Mouse (Mus musculus): Measurements from ENCODE around the gene Gm6880. TPM values are rescaled to one million over a fixed set of nuclear protein-coding genes. Genes with fewer than 3 reads are reported as not detected.
"Not testable (repeated sequence)": the region's sequence is repeated elsewhere in the genome, so short reads cannot be mapped to it uniquely, and the experiment has no call there.

The Gm6880 gene
- polyA plus RNA-seq (2014; fragmentation: Nextera tagmentation; extraction: Ambion mirVana) = not detected in 2 replicates

DNA sequence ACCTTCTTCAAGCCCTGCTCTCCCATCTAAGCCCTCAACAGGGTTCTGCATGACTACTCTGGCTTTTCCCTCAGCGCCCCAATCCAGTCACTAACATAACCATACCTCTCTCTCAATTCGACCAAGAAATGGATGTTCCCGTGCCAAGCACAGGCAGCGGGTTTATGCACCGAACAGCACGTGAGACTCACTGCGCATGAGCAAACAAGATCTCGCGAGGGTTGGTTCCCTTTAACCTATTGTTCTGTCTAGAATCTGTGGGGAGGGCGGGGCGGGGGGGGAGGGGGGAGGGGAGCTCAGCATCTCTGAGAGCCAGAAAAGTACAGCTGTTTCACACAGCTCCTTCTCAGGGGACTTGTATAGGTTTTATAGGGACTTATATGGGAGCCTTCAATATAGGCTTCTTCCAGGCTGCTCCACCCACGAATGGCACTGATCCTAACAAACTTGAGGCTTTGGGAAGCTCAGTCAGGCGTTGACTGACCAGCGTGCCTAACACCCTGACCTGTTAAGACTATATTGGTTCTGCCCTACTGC lies at the start of gene Gm6880:
Gene Gm6880, minus strand, starts transcription at position 51 of the 537 bp plus-strand sequence.
- not testable (repeated sequence) for H3K27me3 ChIP-seq (ENCODE audit: control insufficient read depth, insufficient read depth, low read length); H3K9ac ChIP-seq (ENCODE audit: low read depth, low read length); H3K27ac ChIP-seq (ENCODE audit: low read depth, low read length); H3K4me1 ChIP-seq (ENCODE audit: control insufficient read depth, insufficient read depth, low read length); H3K4me3 ChIP-seq (ENCODE audit: low read depth, low read length); H3K36me3 ChIP-seq (ENCODE audit: control insufficient read depth, insufficient read depth, low read length); H3K9me3 ChIP-seq (replicated peaks; ENCODE audit: control insufficient read depth, low read length); H3K4me2 ChIP-seq; ATAC-seq (replicated peaks; ENCODE audit: insufficient number of reproducible peaks, low FRiP score, low TSS enrichment)
- 71% methylated on average over 13 of the region's 14 CpGs for WGBS (ENCODE audit: insufficient replicate concordance)

DNA sequence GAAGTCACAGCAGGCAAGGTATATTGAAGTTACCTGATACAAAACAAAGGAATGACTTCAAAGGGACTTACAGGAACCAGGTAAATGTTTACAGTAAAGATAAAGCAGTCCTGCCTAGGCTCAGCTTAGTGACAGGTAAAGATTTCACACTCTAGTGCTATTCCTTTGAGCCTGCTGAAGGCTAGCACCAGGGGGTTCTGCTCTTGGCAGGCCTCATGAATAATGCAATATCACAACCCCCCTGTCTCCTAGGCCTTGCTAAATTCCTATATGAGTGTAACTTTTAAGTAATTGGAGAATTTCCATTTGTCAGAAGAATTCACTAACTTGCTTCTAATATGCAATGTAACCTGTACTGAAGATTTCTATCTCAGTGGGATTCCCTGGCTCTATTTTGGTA lies 36.3 kb upstream of the Gm6880 start:
- H3K9me3 ChIP-seq (replicated peaks; ENCODE audit: control insufficient read depth, low read length); H3K9ac ChIP-seq (ENCODE audit: low read depth, low read length); H3K27me3 ChIP-seq (ENCODE audit: control insufficient read depth, insufficient read depth, low read length); ATAC-seq (replicated peaks; ENCODE audit: insufficient number of reproducible peaks, low FRiP score, low TSS enrichment); H3K27ac ChIP-seq (ENCODE audit: low read depth, low read length); H3K4me3 ChIP-seq (ENCODE audit: low read depth, low read length); H3K4me1 ChIP-seq (ENCODE audit: control insufficient read depth, insufficient read depth, low read length); H3K4me2 ChIP-seq; H3K36me3 ChIP-seq (ENCODE audit: control insufficient read depth, insufficient read depth, low read length): not testable (repeated sequence)

DNA sequence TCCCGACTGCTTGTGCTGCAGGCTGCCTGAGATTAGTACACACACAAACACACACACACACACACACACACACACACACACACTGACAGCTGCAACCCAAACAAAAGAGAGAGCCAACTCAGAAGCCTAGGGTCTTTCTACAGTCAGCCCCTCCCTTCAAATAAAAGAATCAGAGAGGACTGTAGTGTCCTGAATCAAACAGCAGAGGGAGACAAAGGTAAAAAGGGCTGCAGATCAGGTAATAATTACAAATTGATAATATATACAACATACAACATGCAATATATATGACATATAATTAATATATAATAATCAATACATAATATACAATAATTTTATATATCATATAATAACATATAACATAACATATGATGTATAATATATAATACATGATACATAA lies 15.9 kb upstream of the Gm6880 start:
- no peaks in the 10 kb centered on the region for H3K36me3 ChIP-seq (ENCODE audit: control insufficient read depth, insufficient read depth, low read length)
- ATAC-seq (replicated peaks; ENCODE audit: insufficient number of reproducible peaks, low FRiP score, low TSS enrichment) = no peak
- no peak overlapping the region for H3K27ac ChIP-seq (ENCODE audit: low read depth, low read length)
- no peaks in the 10 kb centered on the region for H3K27me3 ChIP-seq (ENCODE audit: control insufficient read depth, insufficient read depth, low read length)
- no peak overlapping the region for H3K4me2 ChIP-seq
- no peak overlapping the region for H3K9ac ChIP-seq (ENCODE audit: low read depth, low read length)
- no peaks in the 10 kb centered on the region for H3K4me1 ChIP-seq (ENCODE audit: control insufficient read depth, insufficient read depth, low read length)
- no peak overlapping the region for H3K4me3 ChIP-seq (ENCODE audit: low read depth, low read length)
- H3K9me3 ChIP-seq (replicated peaks; ENCODE audit: control insufficient read depth, low read length) = no peaks in the 10 kb centered on the region
- WGBS (ENCODE audit: insufficient replicate concordance) = 100% methylated on average over 1 of the region's 1 CpGs

DNA sequence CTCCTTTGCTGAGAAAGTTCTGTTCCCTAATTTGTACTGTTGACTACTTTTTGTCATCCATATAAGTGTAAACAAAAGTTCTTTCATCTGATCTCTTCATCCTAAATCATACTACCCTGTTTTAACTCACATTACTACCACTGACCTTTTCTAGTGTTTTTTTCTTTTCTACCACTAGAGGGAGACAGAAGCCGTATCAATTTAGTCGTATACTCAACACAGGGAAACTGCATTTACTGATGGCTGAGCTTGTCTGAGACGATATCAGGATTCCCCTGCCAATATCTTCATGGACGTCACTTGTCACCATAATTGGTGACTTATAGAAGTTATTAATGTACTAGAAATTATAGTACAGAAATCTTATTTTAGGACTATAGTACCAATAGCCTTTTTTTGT lies 28.4 kb downstream of the Gm6880 start:
- whole genome bisulfite sequencing (ENCODE audit: insufficient replicate concordance) = 7% methylated on average over 4 of the region's 4 CpGs
- H3K27me3 ChIP-seq (ENCODE audit: control insufficient read depth, insufficient read depth, low read length) = no peaks in the 10 kb centered on the region
- no peak overlapping the region for H3K27ac ChIP-seq (ENCODE audit: low read depth, low read length)
- H3K36me3 ChIP-seq (ENCODE audit: control insufficient read depth, insufficient read depth, low read length) = no peaks in the 10 kb centered on the region
- H3K9ac ChIP-seq (ENCODE audit: low read depth, low read length) = no peak overlapping the region
- H3K4me2 ChIP-seq = no peak overlapping the region
- no peaks in the 10 kb centered on the region for H3K4me1 ChIP-seq (ENCODE audit: control insufficient read depth, insufficient read depth, low read length)
- H3K9me3 ChIP-seq (replicated peaks; ENCODE audit: control insufficient read depth, low read length) = no peaks in the 10 kb centered on the region
- no peak for ATAC-seq (replicated peaks; ENCODE audit: insufficient number of reproducible peaks, low FRiP score, low TSS enrichment)
- H3K4me3 ChIP-seq (ENCODE audit: low read depth, low read length) = no peak overlapping the region

DNA sequence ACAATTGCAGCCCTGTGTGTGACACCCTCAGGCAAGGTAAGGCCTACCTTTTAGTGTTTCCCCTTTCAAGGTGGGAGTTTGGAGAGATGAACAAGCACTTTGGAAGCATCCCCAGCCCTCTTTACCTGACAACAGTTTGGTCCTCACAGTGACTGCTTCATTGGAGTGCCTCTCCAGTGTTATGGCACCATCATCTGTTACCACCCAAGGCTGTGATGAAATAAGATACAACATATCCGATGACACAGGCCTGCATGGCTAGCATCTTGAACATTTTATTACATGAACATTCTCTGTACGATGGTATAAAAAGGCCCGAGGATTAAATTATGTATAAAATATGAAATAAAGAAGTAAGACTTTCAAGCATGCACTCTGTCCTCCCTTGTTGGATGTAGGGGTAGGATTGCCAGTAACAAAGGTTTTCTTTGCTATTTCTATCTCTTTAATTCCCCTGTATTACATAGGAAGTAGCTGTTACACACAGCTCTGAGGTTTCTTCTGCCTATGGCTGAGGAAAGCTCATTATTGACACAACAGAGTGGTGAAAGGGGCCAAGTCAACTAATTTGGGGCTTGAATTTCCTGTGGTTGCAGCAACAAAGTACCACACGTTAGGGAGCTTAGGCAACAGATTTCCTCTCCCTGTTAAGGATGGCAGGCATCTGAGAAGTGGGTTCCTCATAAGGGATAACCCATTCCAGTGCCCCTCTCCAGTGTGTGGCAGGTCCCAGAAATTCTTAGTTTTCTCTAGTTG lies 29.9 kb downstream of the Gm6880 start:
- Histone ChIP-seq H3K4me1 (ENCODE audit: control insufficient read depth, insufficient read depth, low read length) (no peaks in the 10 kb centered on the region), H3K4me2 (no peak overlapping the region), H3K9ac (ENCODE audit: low read depth, low read length) (no peak overlapping the region), H3K27me3 (ENCODE audit: control insufficient read depth, insufficient read depth, low read length) (no peaks in the 10 kb centered on the region), H3K9me3 (replicated peaks; ENCODE audit: control insufficient read depth, low read length) (no peaks in the 10 kb centered on the region), H3K27ac (ENCODE audit: low read depth, low read length) (no peak overlapping the region), H3K4me3 (ENCODE audit: low read depth, low read length) (no peak overlapping the region), H3K36me3 (ENCODE audit: control insufficient read depth, insufficient read depth, low read length) (no peaks in the 10 kb centered on the region)
- no peak for ATAC-seq (replicated peaks; ENCODE audit: insufficient number of reproducible peaks, low FRiP score, low TSS enrichment)
- WGBS (ENCODE audit: insufficient replicate concordance) = 74% methylated on average over 4 of the region's 4 CpGs

Other genes with a start within 250 kb of the Gm6880 start
- 170 and 219 TPM in 2 replicates for gene Flna, start 231.6 kb downstream of the Gm6880 start, polyA plus RNA-seq (2014; fragmentation: Nextera tagmentation; extraction: Ambion mirVana)
- gene Emd, start 226.7 kb downstream of the Gm6880 start, polyA plus RNA-seq (2014; fragmentation: Nextera tagmentation; extraction: Ambion mirVana) = 16.7 and 22.3 TPM in 2 replicates
- gene Rpl10, start 210.6 kb downstream of the Gm6880 start, polyA plus RNA-seq (2014; fragmentation: Nextera tagmentation; extraction: Ambion mirVana) = 532 and 534 TPM in 2 replicates
- gene Taz, start 199.5 kb downstream of the Gm6880 start, polyA plus RNA-seq (2014; fragmentation: Nextera tagmentation; extraction: Ambion mirVana) = 49.1 and 58.2 TPM in 2 replicates
- gene Dnase1l1, start 199.1 kb downstream of the Gm6880 start, polyA plus RNA-seq (2014; fragmentation: Nextera tagmentation; extraction: Ambion mirVana) = 10.5 and 11.5 TPM in 2 replicates
- 90.6 and 131 TPM in 2 replicates for gene Atp6ap1, start 184.3 kb downstream of the Gm6880 start, polyA plus RNA-seq (2014; fragmentation: Nextera tagmentation; extraction: Ambion mirVana)
- 131 and 162 TPM in 2 replicates for gene Gdi1, start 176.4 kb downstream of the Gm6880 start, polyA plus RNA-seq (2014; fragmentation: Nextera tagmentation; extraction: Ambion mirVana)
- 52.9 and 54.2 TPM in 2 replicates for gene Fam50a, start 168.4 kb downstream of the Gm6880 start, polyA plus RNA-seq (2014; fragmentation: Nextera tagmentation; extraction: Ambion mirVana)
- 5.3 and 6.9 TPM in 2 replicates for gene Plxna3, start 152.3 kb downstream of the Gm6880 start, polyA plus RNA-seq (2014; fragmentation: Nextera tagmentation; extraction: Ambion mirVana)
- 103 and 105 TPM in 2 replicates for gene Lage3, start 127.8 kb downstream of the Gm6880 start, polyA plus RNA-seq (2014; fragmentation: Nextera tagmentation; extraction: Ambion mirVana)
- 66.5 and 71.0 TPM in 2 replicates for gene Ubl4a, start 108.2 kb downstream of the Gm6880 start, polyA plus RNA-seq (2014; fragmentation: Nextera tagmentation; extraction: Ambion mirVana)
- gene Slc10a3, start 108.0 kb downstream of the Gm6880 start, polyA plus RNA-seq (2014; fragmentation: Nextera tagmentation; extraction: Ambion mirVana) = 10.5 and 14.5 TPM in 2 replicates
- gene Fam3a, start 88.1 kb downstream of the Gm6880 start, polyA plus RNA-seq (2014; fragmentation: Nextera tagmentation; extraction: Ambion mirVana) = 21.8 and 23.8 TPM in 2 replicates
- gene Ikbkg, start 88.1 kb downstream of the Gm6880 start, polyA plus RNA-seq (2014; fragmentation: Nextera tagmentation; extraction: Ambion mirVana) = 19.4 and 23.2 TPM in 2 replicates
- 25.7 and 26.6 TPM in 2 replicates for gene G6pdx, start 52.2 kb downstream of the Gm6880 start, polyA plus RNA-seq (2014; fragmentation: Nextera tagmentation; extraction: Ambion mirVana)
- gene Olfr1326-ps1, start 93.5 kb upstream of the Gm6880 start, polyA plus RNA-seq (2014; fragmentation: Nextera tagmentation; extraction: Ambion mirVana) = not detected in 2 replicates
- gene Olfr1325, start 111.3 kb upstream of the Gm6880 start, polyA plus RNA-seq (2014; fragmentation: Nextera tagmentation; extraction: Ambion mirVana) = not detected in 2 replicates
- gene Gm5640, start 164.2 kb upstream of the Gm6880 start, polyA plus RNA-seq (2014; fragmentation: Nextera tagmentation; extraction: Ambion mirVana) = 0.17 TPM in 1 of 2 replicates, not detected in the other